Mouse (Mus musculus): Measurements from ENCODE around the gene Ccp110. TPM values are rescaled to one million over a fixed set of nuclear protein-coding genes. Genes with fewer than 3 reads are reported as not detected.

The Ccp110 gene
- polyA plus RNA-seq, 1 experiment from 2014 or later = 8.3 TPM

DNA sequence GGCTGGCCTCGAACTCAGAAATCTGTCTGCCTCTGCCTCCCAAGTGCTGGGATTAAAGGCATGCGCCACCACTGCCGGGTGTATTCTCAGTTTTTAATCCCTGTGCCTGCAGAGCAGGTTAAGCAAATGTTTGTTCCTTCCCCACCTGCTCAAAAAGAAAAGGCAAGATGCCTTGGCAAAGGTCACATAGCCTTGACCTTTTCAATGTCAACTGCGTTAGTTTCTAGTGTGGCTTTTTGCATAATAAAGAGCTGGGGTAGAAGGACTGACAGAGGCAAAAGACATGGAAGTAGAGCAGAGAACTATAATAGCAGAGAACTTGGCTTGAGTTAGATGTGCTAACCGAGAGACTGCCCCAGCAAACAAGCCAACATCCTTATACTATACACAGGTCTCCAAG lies 1.6 kb upstream of the Ccp110 start:
- DNase-seq (ENCODE audit: low spot score) = no peak
- Histone ChIP-seq H3K27me3 (replicated peaks; ENCODE audit: control insufficient read depth, insufficient read depth, low read length) (no peaks in the 10 kb centered on the region), H3K4me3 (ENCODE audit: low read depth, low read length) (no peak overlapping the region), H3K9me3 (ENCODE audit: control insufficient read depth, low read length) (no peaks in the 10 kb centered on the region), H3K4me1 (replicated peaks; ENCODE audit: control insufficient read depth, insufficient read depth, low read length) (peaks cover 11% of the 10 kb centered on the region), H3K9ac (ENCODE audit: low read length) (no peak overlapping the region), H3K4me2 (ENCODE audit: low read length) (no peak overlapping the region), H3K27ac (ENCODE audit: low read depth) (no peak overlapping the region), H3K36me3 (ENCODE audit: control insufficient read depth, insufficient read depth, low read length) (peaks cover 12% of the 10 kb centered on the region; the same call in 1 of the 2 replicates)
- WGBS = 74% methylated on average over 5 of the region's 5 CpGs
- ATAC-seq (replicated peaks; ENCODE audit: low FRiP score, low TSS enrichment, low read depth) = no peak

DNA sequence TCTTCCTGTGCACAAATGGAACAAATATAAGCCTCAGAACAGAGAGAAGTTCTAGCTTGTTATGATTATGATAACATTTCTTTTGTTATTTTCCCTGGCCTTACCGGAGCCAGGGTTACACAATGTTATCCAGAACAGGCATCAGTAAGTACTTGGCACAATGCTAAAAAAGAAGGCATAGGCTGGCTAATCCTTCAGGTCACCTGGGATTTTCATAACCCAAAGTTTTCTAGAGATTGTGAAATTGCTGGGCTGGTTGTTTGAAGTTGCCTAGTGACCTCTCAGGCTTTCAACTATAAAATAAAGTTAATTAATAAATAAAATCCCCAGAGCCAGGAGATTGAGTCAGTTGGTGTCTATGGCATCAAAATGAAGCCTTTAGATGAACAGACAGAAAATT lies 2.5 kb downstream of the Ccp110 start:
- H3K36me3 ChIP-seq (ENCODE audit: control insufficient read depth, insufficient read depth, low read length) = peaks cover 24% of the 10 kb centered on the region; the same call in 1 of the 2 replicates
- no peak overlapping the region for H3K9ac ChIP-seq (ENCODE audit: low read length)
- WGBS = 94% methylated on average over 1 of the region's 1 CpGs
- DNase-seq (ENCODE audit: low spot score) (no peak), ATAC-seq (replicated peaks; ENCODE audit: low FRiP score, low TSS enrichment, low read depth) (no peak)
- H3K4me2 ChIP-seq (ENCODE audit: low read length) = no peak overlapping the region
- H3K4me1 ChIP-seq (replicated peaks; ENCODE audit: control insufficient read depth, insufficient read depth, low read length) = peaks cover 6% of the 10 kb centered on the region
- no peak overlapping the region for H3K4me3 ChIP-seq (ENCODE audit: low read depth, low read length)
- H3K27ac ChIP-seq (ENCODE audit: low read depth) = no peak overlapping the region
- H3K9me3 ChIP-seq (ENCODE audit: control insufficient read depth, low read length) = no peaks in the 10 kb centered on the region
- no peaks in the 10 kb centered on the region for H3K27me3 ChIP-seq (replicated peaks; ENCODE audit: control insufficient read depth, insufficient read depth, low read length)

DNA sequence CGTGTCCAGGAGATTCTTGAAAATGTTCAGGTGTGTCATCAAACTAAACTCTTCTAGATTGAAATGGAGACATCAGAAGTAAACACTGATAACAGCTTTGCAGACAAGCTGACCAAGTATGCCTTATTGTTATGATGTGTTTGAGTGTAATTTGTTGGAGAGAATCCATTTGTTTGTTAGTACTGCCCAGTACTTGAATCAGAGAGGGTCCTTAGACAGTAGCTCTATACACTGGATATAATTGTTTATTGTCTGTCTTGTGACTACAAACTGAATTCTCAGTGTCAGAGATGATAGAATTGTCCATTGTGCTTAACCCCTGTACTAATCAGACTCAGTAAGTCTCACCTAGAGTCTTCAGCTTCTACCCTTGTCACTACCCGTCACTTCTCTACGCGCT lies 5.7 kb downstream of the Ccp110 start:
- Histone ChIP-seq H3K27ac (ENCODE audit: low read depth) (no peak overlapping the region), H3K36me3 (ENCODE audit: control insufficient read depth, insufficient read depth, low read length) (peaks cover 39% of the 10 kb centered on the region), H3K4me1 (replicated peaks; ENCODE audit: control insufficient read depth, insufficient read depth, low read length) (peaks cover 4% of the 10 kb centered on the region), H3K4me3 (ENCODE audit: low read depth, low read length) (no peak overlapping the region), H3K27me3 (replicated peaks; ENCODE audit: control insufficient read depth, insufficient read depth, low read length) (no peaks in the 10 kb centered on the region), H3K4me2 (ENCODE audit: low read length) (no peak overlapping the region), H3K9ac (ENCODE audit: low read length) (no peak overlapping the region), H3K9me3 (ENCODE audit: control insufficient read depth, low read length) (no peaks in the 10 kb centered on the region)
- WGBS = 92% methylated on average over 4 of the region's 4 CpGs
- ATAC-seq (replicated peaks; ENCODE audit: low FRiP score, low TSS enrichment, low read depth) (no peak), DNase-seq (ENCODE audit: low spot score) (no peak)

DNA sequence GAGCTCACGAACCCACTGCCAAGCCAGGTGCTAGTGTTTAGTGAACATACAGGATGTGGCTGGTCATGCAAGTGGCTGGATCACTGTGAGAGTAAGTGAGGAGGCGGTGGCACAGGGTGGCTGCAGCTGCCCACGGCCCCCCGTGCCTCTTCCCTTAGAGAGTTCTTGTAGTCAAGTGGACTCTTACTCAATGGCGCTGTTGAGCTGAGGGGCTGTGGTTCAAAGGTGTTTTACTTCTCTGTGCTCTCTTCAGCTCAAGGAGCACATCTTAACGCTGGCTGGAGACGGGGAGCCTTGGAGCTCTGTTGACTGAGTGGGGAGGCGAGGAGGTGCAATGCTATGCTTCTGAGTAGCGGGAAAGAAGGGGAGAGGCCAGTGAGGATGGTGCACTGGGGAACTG lies 11.6 kb downstream of the Ccp110 start:
- no peaks in the 10 kb centered on the region for H3K9me3 ChIP-seq (ENCODE audit: control insufficient read depth, low read length)
- DNase-seq (ENCODE audit: low spot score) = no peak
- H3K27ac ChIP-seq (ENCODE audit: low read depth) = no peak overlapping the region
- no peak for ATAC-seq (replicated peaks; ENCODE audit: low FRiP score, low TSS enrichment, low read depth)
- peaks cover 44% of the 10 kb centered on the region for H3K36me3 ChIP-seq (ENCODE audit: control insufficient read depth, insufficient read depth, low read length)
- 88% methylated on average over 9 of the region's 9 CpGs for WGBS
- H3K4me2 ChIP-seq (ENCODE audit: low read length) = no peak overlapping the region
- no peaks in the 10 kb centered on the region for H3K4me1 ChIP-seq (replicated peaks; ENCODE audit: control insufficient read depth, insufficient read depth, low read length)
- H3K9ac ChIP-seq (ENCODE audit: low read length) = no peak overlapping the region
- H3K4me3 ChIP-seq (ENCODE audit: low read depth, low read length) = no peak overlapping the region
- no peaks in the 10 kb centered on the region for H3K27me3 ChIP-seq (replicated peaks; ENCODE audit: control insufficient read depth, insufficient read depth, low read length)

DNA sequence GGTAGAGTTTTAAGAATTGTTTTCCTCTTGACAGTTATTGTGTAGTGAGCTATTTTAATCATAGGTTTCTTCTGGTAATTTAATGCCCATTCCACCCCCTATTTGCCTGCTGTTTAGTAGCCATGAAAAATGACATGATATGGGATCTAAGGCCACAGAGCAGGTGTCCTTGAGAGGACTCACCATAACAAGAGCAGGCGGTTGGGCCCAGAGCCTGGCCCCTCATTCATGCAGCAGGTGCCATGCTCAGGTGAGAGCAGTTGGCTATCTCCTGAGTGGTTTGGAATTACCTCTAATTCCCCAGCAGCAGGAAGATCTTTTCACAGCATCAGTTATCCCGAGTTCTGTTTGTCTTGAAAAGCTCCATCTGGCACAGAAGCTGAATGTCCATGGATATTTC lies 13.1 kb downstream of the Ccp110 start:
- ATAC-seq (replicated peaks; ENCODE audit: low FRiP score, low TSS enrichment, low read depth) = no peak
- Histone ChIP-seq H3K36me3 (ENCODE audit: control insufficient read depth, insufficient read depth, low read length) (peaks cover 59% of the 10 kb centered on the region), H3K27me3 (replicated peaks; ENCODE audit: control insufficient read depth, insufficient read depth, low read length) (no peaks in the 10 kb centered on the region), H3K9me3 (ENCODE audit: control insufficient read depth, low read length) (no peaks in the 10 kb centered on the region), H3K4me1 (replicated peaks; ENCODE audit: control insufficient read depth, insufficient read depth, low read length) (no peaks in the 10 kb centered on the region), H3K4me3 (ENCODE audit: low read depth, low read length) (no peak overlapping the region), H3K9ac (ENCODE audit: low read length) (no peak overlapping the region), H3K27ac (ENCODE audit: low read depth) (no peak overlapping the region), H3K4me2 (ENCODE audit: low read length) (no peak overlapping the region)
- WGBS = 80% methylated on average over 2 of the region's 2 CpGs
- DNase-seq (ENCODE audit: low spot score) = no peak

DNA sequence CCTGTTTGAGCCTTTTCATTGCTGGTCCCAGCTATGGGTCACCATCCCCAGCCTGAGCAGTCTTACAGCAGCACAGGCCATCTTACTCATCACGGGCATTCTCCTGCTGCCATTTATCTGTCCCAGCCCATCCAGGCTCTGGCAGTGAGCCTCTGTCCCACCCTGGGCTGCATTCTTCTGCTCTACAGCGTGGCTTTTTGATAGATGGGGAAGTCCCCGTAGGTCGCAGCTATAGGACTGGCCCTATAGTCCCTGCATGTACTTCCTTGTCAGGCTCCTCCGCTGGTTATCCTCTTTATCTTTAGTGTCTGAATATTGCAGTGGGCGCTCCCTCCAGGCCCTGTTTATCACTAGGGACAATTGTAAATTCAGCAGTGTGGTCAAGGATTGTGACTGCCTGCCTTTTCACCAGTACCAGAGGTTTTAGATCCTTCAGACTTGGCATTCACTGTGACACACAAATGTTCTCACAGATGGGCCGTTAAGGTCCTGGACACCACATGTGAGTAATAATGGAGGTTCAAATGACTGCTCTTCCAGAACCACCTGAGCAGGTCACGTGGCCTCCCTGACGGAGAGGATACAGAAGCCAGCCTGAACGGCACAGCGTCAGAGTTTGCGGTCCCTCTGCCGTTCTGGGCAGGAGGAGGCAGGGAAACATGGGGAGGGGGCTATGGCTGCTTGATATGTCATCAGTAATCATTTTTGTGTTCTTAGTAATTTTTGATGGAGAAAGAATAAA lies 16.7 kb downstream of the Ccp110 start:
- H3K4me2 ChIP-seq (ENCODE audit: low read length) = no peak overlapping the region
- no peak overlapping the region for H3K4me3 ChIP-seq (ENCODE audit: low read depth, low read length)
- ATAC-seq (replicated peaks; ENCODE audit: low FRiP score, low TSS enrichment, low read depth) = 0 out of 2 replicates have a peak, but pooled peaks have one; percentile 43
- no peak overlapping the region for H3K27ac ChIP-seq (ENCODE audit: low read depth)
- no peak for DNase-seq (ENCODE audit: low spot score)
- no peaks in the 10 kb centered on the region for H3K4me1 ChIP-seq (replicated peaks; ENCODE audit: control insufficient read depth, insufficient read depth, low read length)
- no peak overlapping the region for H3K9ac ChIP-seq (ENCODE audit: low read length)
- 86% methylated on average over 13 of the region's 13 CpGs for WGBS
- no peaks in the 10 kb centered on the region for H3K27me3 ChIP-seq (replicated peaks; ENCODE audit: control insufficient read depth, insufficient read depth, low read length)
- H3K36me3 ChIP-seq (ENCODE audit: control insufficient read depth, insufficient read depth, low read length) = peaks cover 74% of the 10 kb centered on the region
- H3K9me3 ChIP-seq (ENCODE audit: control insufficient read depth, low read length) = no peaks in the 10 kb centered on the region

DNA sequence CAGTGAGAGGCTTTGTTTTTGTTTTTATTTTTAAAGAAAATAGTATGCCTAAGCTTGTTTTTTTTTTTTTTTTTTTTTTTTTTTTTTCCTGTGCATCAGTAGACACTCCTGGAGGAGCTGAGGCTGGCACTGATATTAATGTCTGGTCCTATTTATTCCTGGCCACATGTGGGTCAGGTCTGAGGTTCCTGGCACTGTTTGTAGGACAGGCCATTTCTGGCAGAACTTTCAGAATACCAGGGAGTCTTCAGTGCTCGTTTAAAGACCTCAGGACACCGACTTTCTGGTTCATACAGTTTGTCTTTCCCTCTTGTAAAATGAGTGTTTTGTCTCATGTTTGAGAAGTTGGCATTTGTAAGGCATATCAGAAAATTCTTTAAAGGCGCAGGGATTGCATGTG lies 19.4 kb downstream of the Ccp110 start:
- H3K36me3 ChIP-seq (ENCODE audit: control insufficient read depth, insufficient read depth, low read length) = peaks cover 68% of the 10 kb centered on the region
- no peak overlapping the region for H3K27ac ChIP-seq (ENCODE audit: low read depth)
- no peaks in the 10 kb centered on the region for H3K4me1 ChIP-seq (replicated peaks; ENCODE audit: control insufficient read depth, insufficient read depth, low read length)
- H3K4me2 ChIP-seq (ENCODE audit: low read length) = no peak overlapping the region
- DNase-seq (ENCODE audit: low spot score) (no peak), ATAC-seq (replicated peaks; ENCODE audit: low FRiP score, low TSS enrichment, low read depth) (no peak)
- H3K9ac ChIP-seq (ENCODE audit: low read length) = no peak overlapping the region
- H3K4me3 ChIP-seq (ENCODE audit: low read depth, low read length) = no peak overlapping the region
- WGBS = 87% methylated on average over 3 of the region's 3 CpGs
- no peaks in the 10 kb centered on the region for H3K9me3 ChIP-seq (ENCODE audit: control insufficient read depth, low read length)
- no peaks in the 10 kb centered on the region for H3K27me3 ChIP-seq (replicated peaks; ENCODE audit: control insufficient read depth, insufficient read depth, low read length)

DNA sequence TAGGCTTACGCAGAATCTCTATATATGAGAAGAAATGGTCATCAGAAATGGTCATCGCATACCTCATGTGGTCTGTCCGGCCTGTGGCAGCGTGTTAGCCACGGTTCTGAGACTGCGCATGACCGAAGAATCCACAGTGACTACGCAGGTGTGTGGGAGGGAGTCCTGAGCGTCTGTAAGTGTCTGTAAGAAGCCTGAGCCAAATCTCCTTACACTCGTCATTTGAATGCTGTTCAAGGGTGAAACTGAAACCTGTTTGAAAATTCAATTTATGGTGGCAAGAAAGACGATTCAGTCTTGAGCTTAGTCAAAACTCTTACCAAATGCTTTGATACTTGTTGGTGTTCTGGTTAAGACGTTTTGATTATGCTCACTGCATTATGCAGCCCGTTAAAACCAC lies 20.9 kb downstream of the Ccp110 start:
- H3K36me3 ChIP-seq (ENCODE audit: control insufficient read depth, insufficient read depth, low read length) = peaks cover 60% of the 10 kb centered on the region

DNA sequence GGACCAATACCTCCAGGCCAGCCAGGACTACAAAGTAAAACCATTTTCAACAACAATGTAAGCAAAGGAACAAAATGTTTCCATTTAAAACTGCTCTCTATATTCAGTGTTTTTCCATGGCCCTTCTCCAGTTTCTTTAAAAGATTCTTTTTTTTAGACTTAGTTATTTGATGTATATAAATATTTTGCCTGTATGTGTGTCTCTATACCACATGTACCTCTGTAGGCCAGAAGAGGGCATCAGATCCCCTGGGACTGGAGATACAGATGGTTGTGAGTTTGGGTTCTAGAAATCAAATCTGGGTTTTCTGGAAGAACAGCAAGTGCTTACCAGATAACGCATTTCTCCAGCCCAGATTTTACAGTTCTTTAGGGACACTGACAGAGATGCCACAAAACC lies 26.4 kb downstream of the Ccp110 start:
- peaks cover 12% of the 10 kb centered on the region; the same call in 1 of the 2 replicates for H3K4me1 ChIP-seq (replicated peaks; ENCODE audit: control insufficient read depth, insufficient read depth, low read length)
- WGBS = 73% methylated on average over 1 of the region's 1 CpGs
- no peak overlapping the region for H3K27ac ChIP-seq (ENCODE audit: low read depth)
- ATAC-seq (replicated peaks; ENCODE audit: low FRiP score, low TSS enrichment, low read depth) = no peak
- DNase-seq (ENCODE audit: low spot score) = no peak
- no peaks in the 10 kb centered on the region for H3K9me3 ChIP-seq (ENCODE audit: control insufficient read depth, low read length)
- no peaks in the 10 kb centered on the region for H3K27me3 ChIP-seq (replicated peaks; ENCODE audit: control insufficient read depth, insufficient read depth, low read length)
- H3K36me3 ChIP-seq (ENCODE audit: control insufficient read depth, insufficient read depth, low read length) = peaks cover 15% of the 10 kb centered on the region; the same call in 1 of the 2 replicates
- no peak overlapping the region for H3K9ac ChIP-seq (ENCODE audit: low read length)
- no peak overlapping the region for H3K4me2 ChIP-seq (ENCODE audit: low read length)
- no peak overlapping the region for H3K4me3 ChIP-seq (ENCODE audit: low read depth, low read length)

More for the DNA sequence above, 20.9 kb downstream of the Ccp110 start:
- Histone ChIP-seq H3K9ac (ENCODE audit: low read length) (no peak overlapping the region), H3K27ac (ENCODE audit: low read depth) (no peak overlapping the region), H3K4me2 (ENCODE audit: low read length) (no peak overlapping the region), H3K4me1 (replicated peaks; ENCODE audit: control insufficient read depth, insufficient read depth, low read length) (no peaks in the 10 kb centered on the region), H3K27me3 (replicated peaks; ENCODE audit: control insufficient read depth, insufficient read depth, low read length) (no peaks in the 10 kb centered on the region), H3K4me3 (ENCODE audit: low read depth, low read length) (no peak overlapping the region), H3K9me3 (ENCODE audit: control insufficient read depth, low read length) (no peaks in the 10 kb centered on the region)
- no peak for DNase-seq (ENCODE audit: low spot score)
- 93% methylated on average over 13 of the region's 13 CpGs for WGBS
- no peak for ATAC-seq (replicated peaks; ENCODE audit: low FRiP score, low TSS enrichment, low read depth)
